In genomic region chr19:3429156-3429816, GRCm38 (mm10) we compare ENCODE assay signal across 15 mouse cellular contexts. TPM values are rescaled to one million over a fixed set of nuclear protein-coding genes. Genes with fewer than 3 reads are reported as not detected.
DNase-seq lines count a peak whose midpoint lies in the region; ATAC-seq lines count a peak whose summit lies in the region.
"Had no signal": no experiment of that assay in that cellular context is flagged by ENCODE, and none has a peak within 500 bp of the region (broad histone marks: within the 10 kb centered on the region; RNA-seq: fewer than 3 reads in every experiment).

No protein-coding gene starts in this region.

- no peaks in the 10 kb centered on the region for H3K36me3 ChIP-seq in heart, embryonic 12.5 days
- H3K36me3 ChIP-seq in forebrain, embryonic 13.5 days (ENCODE audit: poor library complexity, severe bottlenecking): no peaks in the 10 kb centered on the region
- H3K36me3 ChIP-seq in midbrain, embryonic 10.5 days: no peaks in the 10 kb centered on the region
- H3K36me3 ChIP-seq: embryonic facial prominence, embryonic 13.5 days; limb, embryonic 10.5 days had no signal

- WGBS in heart, embryonic 12.5 days: 63% methylated on average over 7 of the region's 7 CpGs
- WGBS in forebrain, embryonic 13.5 days: 40% methylated on average over 7 of the region's 7 CpGs
- WGBS in midbrain, embryonic 10.5 days: 57% methylated on average over 7 of the region's 7 CpGs

- H3K9ac ChIP-seq in heart, embryonic 12.5 days: no peak overlapping the region
- H3K9ac ChIP-seq in forebrain, embryonic 13.5 days: no peak overlapping the region

- no peak overlapping the region for H3K27ac ChIP-seq in heart, embryonic 12.5 days (ENCODE audit: poor library complexity, severe bottlenecking)
- H3K27ac ChIP-seq in forebrain, embryonic 13.5 days: peak overlapping the region; percentile 66
- peak overlapping the region; percentile 68 for H3K27ac ChIP-seq in midbrain, embryonic 10.5 days (replicated peaks)
- H3K27ac ChIP-seq: embryonic facial prominence, embryonic 13.5 days; limb, embryonic 10.5 days had no signal

- ATAC-seq in heart, embryonic 12.5 days (ENCODE audit: insufficient number of reproducible peaks, low FRiP score): no peak
- ATAC-seq in forebrain, embryonic 13.5 days: peak; percentile 69

- no peaks in the 10 kb centered on the region for H3K27me3 ChIP-seq in heart, embryonic 12.5 days (replicated peaks)
- no peaks in the 10 kb centered on the region for H3K27me3 ChIP-seq in forebrain, embryonic 13.5 days
- no peaks in the 10 kb centered on the region for H3K27me3 ChIP-seq in midbrain, embryonic 10.5 days (ENCODE audit: low read depth, poor library complexity, severe bottlenecking)
- H3K27me3 ChIP-seq: embryonic facial prominence, embryonic 13.5 days had no signal

- no peaks in the 10 kb centered on the region for H3K4me1 ChIP-seq in heart, embryonic 12.5 days (replicated peaks)
- H3K4me1 ChIP-seq in forebrain, embryonic 13.5 days: peaks cover 18% of the 10 kb centered on the region
- peaks cover 20% of the 10 kb centered on the region for H3K4me1 ChIP-seq in midbrain, embryonic 10.5 days
- H3K4me1 ChIP-seq: embryonic facial prominence, embryonic 13.5 days had no signal

- no peak overlapping the region for H3K4me2 ChIP-seq in heart, embryonic 12.5 days
- no peak overlapping the region for H3K4me2 ChIP-seq in forebrain, embryonic 13.5 days
- H3K4me2 ChIP-seq: embryonic facial prominence, embryonic 13.5 days had no signal

- no peak overlapping the region for H3K4me3 ChIP-seq in heart, embryonic 12.5 days
- no peak overlapping the region for H3K4me3 ChIP-seq in forebrain, embryonic 13.5 days
- no peak overlapping the region for H3K4me3 ChIP-seq in midbrain, embryonic 10.5 days
- H3K4me3 ChIP-seq: embryonic facial prominence, embryonic 13.5 days; limb, embryonic 10.5 days had no signal

- no peaks in the 10 kb centered on the region for H3K9me3 ChIP-seq in heart, embryonic 12.5 days (replicated peaks)
- no peaks in the 10 kb centered on the region for H3K9me3 ChIP-seq in forebrain, embryonic 13.5 days (replicated peaks)
- 0 out of 2 replicates have a peak, but pooled peaks cover 3% of the 10 kb centered on the region for H3K9me3 ChIP-seq in midbrain, embryonic 10.5 days (replicated peaks)
- H3K9me3 ChIP-seq: embryonic facial prominence, embryonic 13.5 days; limb, embryonic 10.5 days had no signal

- DNase-seq in heart, adult 9 months (ENCODE audit: low spot score in 2 of 2): peak; percentile 17 to 32
- peak; percentile 34 for DNase-seq in NIH3T3 (ENCODE audit: low read depth)
- no peak for DNase-seq in midbrain, embryonic 10.5 days (ENCODE audit: low spot score)
- no peak for DNase-seq in adrenal gland, postnatal 36 days
- no peak for DNase-seq in yolk sac, embryonic 10.5 days (ENCODE audit: low spot score)
- no peak for DNase-seq in thymus, postnatal 25 days
- DNase-seq: cerebellum, adult 8-10 months; kidney, adult 2 months; right cerebral cortex, adult 18-20 months had no signal

RNA-seq across cellular contexts. Expression of gene Gal, which starts 14.9 kb away (rescaled TPM):
- polyA plus RNA-seq in heart, embryonic 12.5 days (2016; fragmentation: Nextera tagmentation; extraction: Ambion mirVana): 8.1 and 8.5 TPM in 2 replicates
- polyA plus RNA-seq in forebrain, embryonic 13.5 days (2015; fragmentation: Nextera tagmentation; extraction: Ambion mirVana): 2.4 and 2.8 TPM in 2 replicates
- 4.4 and 6.1 TPM in 2 replicates for polyA plus RNA-seq in midbrain, embryonic 10.5 days (2016; fragmentation: Nextera tagmentation; extraction: Ambion mirVana)
- total RNA-seq in adrenal gland, postnatal 36 days (2021): 10 to 100 TPM; 36.3 to 93.3 TPM
- total RNA-seq: heart, postnatal 14 days had no signal
- polyA plus RNA-seq: liver, embryonic 16.5 days had no signal

RNA-seq across cellular contexts. Expression of gene Tesmin, which starts 40.6 kb away (rescaled TPM):
- polyA plus RNA-seq in heart, embryonic 12.5 days (2016; fragmentation: Nextera tagmentation; extraction: Ambion mirVana): 0.46 and 0.83 TPM in 2 replicates
- polyA plus RNA-seq in forebrain, embryonic 13.5 days (2015; fragmentation: Nextera tagmentation; extraction: Ambion mirVana): 0.21 and 0.30 TPM in 2 replicates
- polyA plus RNA-seq in midbrain, embryonic 10.5 days (2016; fragmentation: Nextera tagmentation; extraction: Ambion mirVana): 0.12 and 0.25 TPM in 2 replicates
- under 1 TPM; 0.73 to 0.92 TPM for total RNA-seq in adrenal gland, postnatal 36 days (2021)

Comparison
In these comparisons a context has a peak if more than half of its experiments do, and no peak if none do; other contexts are left out.
1. DNase-seq: peak in heart, adult 9 months (2 of 2) and NIH3T3 (single experiment); none in midbrain, embryonic 10.5 days (single experiment), adrenal gland, postnatal 36 days (0 of 2), yolk sac, embryonic 10.5 days (single experiment) and thymus, postnatal 25 days (single experiment).